Mouse (Mus musculus): ENCODE measurements at regions not wholly inside any gene's neighbourhood (a gene's known extent, or its start where the extent isn't known, plus 50 kb on each side); places are given as distances from the start of the nearest gene placed in this dataset.

GRCm38 (mm10) chr12:105935441-105935880 is 74.6 kb upstream of the Vrk1 start:
- peaks cover 16% of the 10 kb centered on the region for H3K27me3 ChIP-seq
- ATAC-seq (no peak), DNase-seq (ENCODE audit: low read depth, low spot score) (no peak)
- TF ChIP-seq CTCF (IDR thresholded peaks at IDR 0.05) = no peak
- ChIA-PET CTCF (no interaction called here), POLR2A (no interaction called here)
- in situ Hi-C loops (cut with MboI; ENCODE audit: low pct_unique_long_range_greater_than_20kb) = no loop called here

- TF ChIP-seq CTCF (IDR thresholded peaks at IDR 0.05) = no peak
- ChIA-PET CTCF (no interaction called here), POLR2A (no interaction called here)
- ATAC-seq (no peak), DNase-seq (ENCODE audit: low read depth, low spot score) (no peak)
- H3K27me3 ChIP-seq = peaks cover 20% of the 10 kb centered on the region
- in situ Hi-C loops (cut with MboI; ENCODE audit: low pct_unique_long_range_greater_than_20kb) = no loop called here
Observed at GRCm38 (mm10) chr12:105936812-105937530, 73.1 kb upstream of the Vrk1 start.

- ATAC-seq (no peak), DNase-seq (ENCODE audit: low read depth, low spot score) (no peak)
- in situ Hi-C loops (cut with MboI; ENCODE audit: low pct_unique_long_range_greater_than_20kb) = no loop called here
- POLR2A ChIA-PET = no interaction called here
- CTCF ChIA-PET = interaction anchor here (1.2 kb wide), 1 partner anchor 103 kb away, joined by 3 read pairs; no protein-coding TSS in a partner anchor
- no peak for TF ChIP-seq CTCF (IDR thresholded peaks at IDR 0.05)
- H3K27me3 ChIP-seq = peaks cover 14% of the 10 kb centered on the region
Observed at GRCm38 (mm10) chr12:105942136-105943076, 67.6 kb upstream of the Vrk1 start.

GRCm38 (mm10) chr12:105943077-105943433 is 67.0 kb upstream of the Vrk1 start:
- ATAC-seq (no peak), DNase-seq (ENCODE audit: low read depth, low spot score) (no peak)
- CTCF ChIA-PET = no interaction called here
- no peak for TF ChIP-seq CTCF (IDR thresholded peaks at IDR 0.05)
- POLR2A ChIA-PET = no interaction called here
- H3K27me3 ChIP-seq = peaks cover 10% of the 10 kb centered on the region
- in situ Hi-C loops (cut with MboI; ENCODE audit: low pct_unique_long_range_greater_than_20kb) = no loop called here

GRCm38 (mm10) chr12:105947332-105947731 is 62.7 kb upstream of the Vrk1 start:
- CTCF ChIA-PET = no interaction called here
- ATAC-seq (no peak), DNase-seq (ENCODE audit: low read depth, low spot score) (no peak)
- no peak for TF ChIP-seq CTCF (IDR thresholded peaks at IDR 0.05)
- POLR2A ChIA-PET = no interaction called here
- in situ Hi-C loops (cut with MboI; ENCODE audit: low pct_unique_long_range_greater_than_20kb) = no loop called here
- H3K27me3 ChIP-seq = peaks cover 3% of the 10 kb centered on the region

GRCm38 (mm10) chr12:105948322-105948721 is 61.7 kb upstream of the Vrk1 start:
- ATAC-seq (no peak), DNase-seq (ENCODE audit: low read depth, low spot score) (no peak)
- ChIA-PET POLR2A (no interaction called here), CTCF (no interaction called here)
- in situ Hi-C loops (cut with MboI; ENCODE audit: low pct_unique_long_range_greater_than_20kb) = no loop called here
- H3K27me3 ChIP-seq = peaks cover 3% of the 10 kb centered on the region
- TF ChIP-seq CTCF (IDR thresholded peaks at IDR 0.05) = no peak

- in situ Hi-C loops (cut with MboI; ENCODE audit: low pct_unique_long_range_greater_than_20kb) = no loop called here
- ATAC-seq = no peak
Observed at GRCm38 (mm10) chr12:105955764-105956290, 54.2 kb upstream of the Vrk1 start.

GRCm38 (mm10) chr12:105959756-105960155 is 50.3 kb upstream of the Vrk1 start:
- peaks cover 32% of the 10 kb centered on the region for H3K27me3 ChIP-seq
- ChIA-PET CTCF (no interaction called here), POLR2A (no interaction called here)
- no peak for TF ChIP-seq CTCF (IDR thresholded peaks at IDR 0.05)
- no peak for ATAC-seq
- in situ Hi-C loops (cut with MboI; ENCODE audit: low pct_unique_long_range_greater_than_20kb) = loop anchor here (5.0 to 10.0 kb wide), 2 partner anchors 95 to 117 kb away; no protein-coding TSS in a partner anchor
- no peak for DNase-seq (ENCODE audit: low read depth, low spot score)

More at GRCm38 (mm10) chr12:105955764-105956290, 54.2 kb upstream of the Vrk1 start:
- CTCF ChIA-PET = no interaction called here
- POLR2A ChIA-PET = no interaction called here
- no peak for TF ChIP-seq CTCF (IDR thresholded peaks at IDR 0.05)
- no peak for DNase-seq (ENCODE audit: low read depth, low spot score)
- H3K27me3 ChIP-seq = peaks cover 25% of the 10 kb centered on the region

Measured in Patski (cell line).